Mouse (Mus musculus) kidney, postnatal 0 days (tissue): Measurements from ENCODE around the gene Tec. TPM values are rescaled to one million over a fixed set of nuclear protein-coding genes. Genes with fewer than 3 reads are reported as not detected.
"Not testable (repeated sequence)": the region's sequence is repeated elsewhere in the genome, so short reads cannot be mapped to it uniquely, and the experiment has no call there.

ENCODE experiments used
- ATAC-seq: fragments of 200-750 bp; cut with Nextera tagmentation; replicated peaks from 2 replicates; pipeline ENCODE4 v1.8.0; 2017; ENCODE audit warnings: low read depth, moderate number of reproducible peaks, moderate TSS enrichment, moderate library complexity; ENCODE audit not compliant: low FRiP score
- DNase-seq: peaks from one replicate; pipeline ENCODE4 v3.0.0-alpha.2; 2016; ENCODE audit warnings: low spot score
- H3K27ac ChIP-seq: fragments of 300-500 bp; sonication (generic); 2 replicates; pipeline ENCODE4 v1.5.1; 2014; ENCODE audit warnings: mild to moderate bottlenecking
- H3K27me3 ChIP-seq: fragments of 300-500 bp; sonication (generic); 2 replicates; pipeline ENCODE4 v1.6.1; 2014; ENCODE audit warnings: low read length, mixed read lengths; ENCODE audit not compliant: insufficient read depth
- H3K36me3 ChIP-seq: fragments of 300-500 bp; sonication (generic); 2 replicates; pipeline ENCODE4 v1.6.1; 2014; ENCODE audit warnings: low read length, mixed read lengths; ENCODE audit not compliant: insufficient read depth
- H3K4me1 ChIP-seq: fragments of 300-500 bp; sonication (generic); replicated peaks from 2 replicates; pipeline ENCODE4 v1.6.1; 2014; ENCODE audit warnings: antibody characterized with exemption, low read length, mixed read lengths; ENCODE audit not compliant: insufficient read depth
- H3K4me2 ChIP-seq: fragments of 300-500 bp; sonication (generic); 2 replicates; pipeline ENCODE4 v1.6.1; 2014; ENCODE audit warnings: mild to moderate bottlenecking, low read length, moderate library complexity, mixed read lengths
- H3K4me3 ChIP-seq: fragments of 300-500 bp; sonication (generic); replicated peaks from 2 replicates; pipeline ENCODE4 v1.5.1; 2014; ENCODE audit warnings: low read depth, low read length
- H3K9ac ChIP-seq: fragments of 300-500 bp; sonication (generic); 2 replicates; pipeline ENCODE4 v1.6.1; 2014; ENCODE audit warnings: low read depth, low read length
- H3K9me3 ChIP-seq: fragments of 300-500 bp; sonication (generic); replicated peaks from 2 replicates; pipeline ENCODE4 v1.6.1; 2016; ENCODE audit warnings: low read length, inconsistent platforms, mixed read lengths
- CTCF ChIP-seq: IDR thresholded peaks from 2 replicates; pipeline ENCODE4 v1.5.1; 2016; ENCODE audit warnings: antibody characterized with exemption, low read depth, mild to moderate bottlenecking, moderate library complexity
- WGBS: fragments of 180-500 bp; shearing (Covaris S2); extraction: QIAGEN DNeasy Blood & Tissue Kit; methylation state at CpG from one replicate; pipeline ENCODE4 v1.1.7; 2014; 5-methylcytosine and 5-hydroxymethylcytosine counted together
- polyA plus RNA-seq: library from polyadenylated mRNA; unstranded; fragments of >200 nt; fragmentation: Nextera tagmentation; extraction: Ambion mirVana; gene quantifications from 2 replicates; pipeline ENCODE4 v1.2.1, GENCODE M21; 2015

The Tec gene
- polyA plus RNA-seq, 1 experiment from 2014 or later, result 8.4 TPM

DNA sequence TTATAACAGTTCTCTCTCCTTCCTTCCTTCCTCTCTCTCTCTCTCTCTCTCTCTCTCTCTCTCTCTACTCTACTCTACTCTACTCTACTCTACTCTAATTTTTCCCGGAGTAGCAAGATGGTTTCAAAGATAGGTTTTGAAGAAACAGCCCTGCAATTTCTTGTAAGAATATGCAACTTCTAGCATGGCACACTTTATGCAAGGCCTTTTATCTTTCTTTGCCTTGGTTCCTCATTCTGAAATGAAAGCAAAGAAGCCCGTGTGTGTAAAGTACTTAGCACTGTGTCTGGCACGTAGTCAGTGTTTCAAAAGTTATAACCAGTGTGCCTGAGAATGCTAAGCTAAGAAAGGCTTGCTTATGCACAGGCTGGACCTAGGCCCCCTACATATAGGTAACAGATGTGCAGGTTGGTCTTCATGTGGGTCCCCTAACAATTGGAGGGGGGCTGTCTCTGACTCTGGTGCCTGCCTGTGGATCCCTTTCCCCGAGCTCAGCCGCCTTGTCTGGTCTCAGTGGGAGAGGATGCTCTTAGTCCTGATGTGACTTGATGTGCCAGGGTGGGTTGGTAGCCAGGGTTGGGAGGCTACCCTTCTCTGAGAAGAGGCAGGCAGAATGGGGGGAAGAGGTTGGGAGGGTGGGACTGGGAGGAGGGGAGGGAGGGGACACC is 49.6 kb downstream of the Tec start:
- WGBS, result 87% methylated on average over 5 of the region's 5 CpGs
- no peak for TF ChIP-seq CTCF

DNA sequence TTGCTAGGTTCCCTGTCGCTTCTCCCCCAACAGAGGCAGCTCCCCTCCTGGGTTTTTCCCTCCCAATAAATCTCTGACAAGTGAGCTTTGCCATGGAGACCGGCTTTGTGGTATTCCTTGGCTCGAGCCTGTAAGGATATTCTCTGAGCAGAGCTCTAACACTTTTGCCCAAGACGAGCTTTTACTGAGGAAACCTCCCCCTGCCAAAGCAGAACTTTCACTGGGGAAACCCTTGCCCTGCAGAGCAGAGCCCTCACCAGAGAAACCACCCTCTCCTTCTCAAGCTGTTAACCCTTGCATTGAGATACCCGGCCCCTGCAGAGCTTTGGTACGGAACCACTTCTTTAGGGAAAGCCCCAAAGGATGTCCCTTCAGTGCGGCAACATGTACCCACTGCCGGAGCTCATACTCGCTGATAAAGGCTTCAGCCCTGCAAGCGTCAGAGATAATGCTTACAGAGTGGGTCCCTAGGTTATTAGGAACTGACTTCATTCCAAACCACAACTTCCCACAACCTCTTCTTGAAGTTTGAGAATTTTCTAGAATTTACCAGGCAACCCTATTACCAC is 50.7 kb downstream of the Tec start:
- H3K36me3 ChIP-seq, result peaks cover 3% of the 10 kb centered on the region; the same call in 1 of the 2 replicates
- 34% methylated on average over 10 of the region's 10 CpGs for WGBS
- ATAC-seq, result no peak; the same call in 1 of the 2 replicates
- peak; percentile 64 for DNase-seq
- no peak overlapping the region for H3K9ac ChIP-seq
- H3K27ac ChIP-seq, result no peak overlapping the region
- H3K4me3 ChIP-seq, result no peak overlapping the region
- H3K27me3 ChIP-seq, result no peaks in the 10 kb centered on the region
- H3K4me2 ChIP-seq, result 0 out of 2 replicates have a peak overlapping the region, but pooled peaks have one; percentile 5
- no peak for TF ChIP-seq CTCF
- no peaks in the 10 kb centered on the region for H3K9me3 ChIP-seq
- H3K4me1 ChIP-seq, result peaks cover 4% of the 10 kb centered on the region; the same call in 1 of the 2 replicates

More for the DNA sequence above, 49.6 kb downstream of the Tec start:
- Histone ChIP-seq H3K27me3 (no peaks in the 10 kb centered on the region), H3K27ac (no peak overlapping the region), H3K9me3 (no peaks in the 10 kb centered on the region), H3K4me2 (no peak overlapping the region), H3K36me3 (peaks cover 9% of the 10 kb centered on the region; the same call in 1 of the 2 replicates), H3K9ac (no peak overlapping the region), H3K4me3 (no peak overlapping the region), H3K4me1 (peaks cover 4% of the 10 kb centered on the region; the same call in 1 of the 2 replicates)
- no peak for ATAC-seq
- DNase-seq, result no peak

DNA sequence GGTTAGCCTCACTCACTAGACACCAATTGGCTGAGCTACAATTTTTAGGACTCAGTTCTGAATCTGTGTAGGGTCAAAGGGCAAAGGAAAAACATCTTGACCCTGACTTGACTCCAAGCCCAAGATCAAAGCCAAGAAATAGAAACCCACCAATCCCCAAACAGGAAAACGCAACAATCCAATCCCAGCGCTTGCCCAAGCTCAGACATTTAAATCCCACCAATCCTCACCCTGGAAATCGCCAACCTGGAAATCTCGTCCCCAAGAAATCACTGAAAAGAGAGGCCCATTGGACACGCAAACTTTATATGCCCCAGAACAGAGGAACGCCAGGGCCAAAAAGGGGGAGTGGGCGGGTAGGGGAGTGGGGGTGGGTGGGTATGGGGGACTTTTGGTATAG is 51.3 kb downstream of the Tec start:
- not testable (repeated sequence) for H3K36me3 ChIP-seq, H3K9ac ChIP-seq, ATAC-seq, H3K9me3 ChIP-seq, H3K4me3 ChIP-seq, H3K4me1 ChIP-seq, H3K27ac ChIP-seq, H3K4me2 ChIP-seq, H3K27me3 ChIP-seq
- WGBS, result 59% methylated on average over 7 of the region's 7 CpGs
- DNase-seq, result peak; percentile 38

GRCm38 (mm10) chr5:72816491-72816890 is 51.8 kb downstream of the Tec start:
- Histone ChIP-seq H3K36me3 (no peaks in the 10 kb centered on the region), H3K4me3 (no peak overlapping the region), H3K4me1 (peaks cover 4% of the 10 kb centered on the region; the same call in 1 of the 2 replicates), H3K9me3 (no peaks in the 10 kb centered on the region), H3K4me2 (no peak overlapping the region), H3K27me3 (no peaks in the 10 kb centered on the region), H3K9ac (no peak overlapping the region), H3K27ac (no peak overlapping the region)
- ATAC-seq, result no peak
- DNase-seq, result peak; percentile 64
- WGBS, result 10% methylated on average over 2 of the region's 2 CpGs
- TF ChIP-seq CTCF, result no peak

DNA sequence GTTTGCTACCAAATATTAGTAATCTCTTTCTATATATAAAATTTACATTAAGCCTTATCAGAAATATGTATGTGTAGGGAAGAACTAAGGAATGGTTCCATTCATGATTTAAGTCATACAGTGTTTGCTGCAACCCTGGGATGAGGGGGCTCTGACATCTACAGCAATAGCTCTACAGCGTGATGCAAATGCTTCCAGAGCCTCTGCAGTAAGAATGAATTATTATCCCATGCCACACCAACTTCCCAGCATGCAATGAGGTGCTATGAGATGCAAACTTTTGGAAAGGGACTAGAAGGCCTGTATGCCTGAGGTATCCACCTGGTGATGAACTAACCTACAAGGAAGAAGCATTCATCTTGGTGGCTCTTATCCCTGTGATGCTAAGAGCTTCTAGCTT is 52.2 kb downstream of the Tec start:
- Histone ChIP-seq H3K4me1 (peaks cover 4% of the 10 kb centered on the region; the same call in 1 of the 2 replicates), H3K4me2 (no peak overlapping the region), H3K9me3 (no peaks in the 10 kb centered on the region), H3K36me3 (no peaks in the 10 kb centered on the region), H3K27ac (no peak overlapping the region; the same call in 1 of the 2 replicates), H3K9ac (no peak overlapping the region), H3K27me3 (no peaks in the 10 kb centered on the region), H3K4me3 (no peak overlapping the region)
- no peak for TF ChIP-seq CTCF
- DNase-seq (no peak), ATAC-seq (no peak)
- WGBS, result 31% methylated on average over 1 of the region's 1 CpGs

DNA sequence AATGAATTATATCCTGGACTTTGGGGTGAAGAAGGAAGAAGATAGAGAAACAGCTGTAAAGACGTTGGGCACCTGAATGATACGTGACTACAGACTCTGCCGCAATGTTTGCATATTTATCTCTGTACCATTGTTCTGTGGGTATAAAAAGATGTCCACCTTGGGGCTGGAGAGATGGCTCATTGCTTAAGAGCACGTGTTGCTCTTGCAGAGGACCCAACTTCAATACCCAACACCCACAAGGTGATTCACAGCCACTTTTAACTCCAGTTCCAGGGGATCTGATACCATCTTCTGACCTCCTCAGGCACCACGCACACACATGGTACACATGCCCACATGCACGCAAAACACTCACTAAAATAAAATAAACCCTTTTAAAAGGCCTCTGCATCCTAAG is 52.9 kb downstream of the Tec start:
- peaks cover 4% of the 10 kb centered on the region; the same call in 1 of the 2 replicates for H3K4me1 ChIP-seq
- 83% methylated on average over 6 of the region's 6 CpGs for WGBS
- no peak for ATAC-seq

More for the DNA sequence above, 52.9 kb downstream of the Tec start:
- Histone ChIP-seq H3K27me3 (no peaks in the 10 kb centered on the region), H3K9me3 (no peaks in the 10 kb centered on the region), H3K4me2 (no peak overlapping the region), H3K36me3 (no peaks in the 10 kb centered on the region), H3K27ac (no peak overlapping the region), H3K4me3 (no peak overlapping the region), H3K9ac (no peak overlapping the region)
- DNase-seq, result no peak
- TF ChIP-seq CTCF, result no peak
